Mouse (Mus musculus): ENCODE results near the gene Mrm2.
"Not testable (repeated sequence)": the region's sequence is repeated elsewhere in the genome, so short reads cannot be mapped to it uniquely, and the experiment has no call there.

Mrm2 gene

GRCm38 (mm10) chr5:140331615-140332512 lies at the start of gene Mrm2:
TSS of gene Mrm2 (minus strand) at chr5:140331898.
- DNase-seq (ENCODE audit: extremely low read depth, low read depth, low spot score), result no peak

- DNase-seq (ENCODE audit: extremely low read depth, low read depth, low spot score), result no peak
Measured at GRCm38 (mm10) chr5:140381156-140381555, 49.5 kb upstream of the Mrm2 start.

- no peak for DNase-seq (ENCODE audit: extremely low read depth, low read depth, low spot score)
Measured at GRCm38 (mm10) chr5:140379299-140379698, 47.6 kb upstream of the Mrm2 start.

GRCm38 (mm10) chr5:140378121-140378853 lies 46.6 kb upstream of the Mrm2 start:
- no peak for DNase-seq (ENCODE audit: extremely low read depth, low read depth, low spot score)

GRCm38 (mm10) chr5:140375249-140375829 lies 43.6 kb upstream of the Mrm2 start:
- DNase-seq (ENCODE audit: extremely low read depth, low read depth, low spot score), result no peak

GRCm38 (mm10) chr5:140374226-140374625 lies 42.5 kb upstream of the Mrm2 start:
- DNase-seq (ENCODE audit: extremely low read depth, low read depth, low spot score), result no peak

GRCm38 (mm10) chr5:140373711-140374110 lies 42.0 kb upstream of the Mrm2 start:
- DNase-seq (ENCODE audit: extremely low read depth, low read depth, low spot score), result no peak

GRCm38 (mm10) chr5:140371671-140372070 lies 40.0 kb upstream of the Mrm2 start:
- no peak for DNase-seq (ENCODE audit: extremely low read depth, low read depth, low spot score)

- no peak for DNase-seq (ENCODE audit: extremely low read depth, low read depth, low spot score)
Measured at GRCm38 (mm10) chr5:140370446-140371254, 39.0 kb upstream of the Mrm2 start.

GRCm38 (mm10) chr5:140369466-140369865 lies 37.8 kb upstream of the Mrm2 start:
- no peak for DNase-seq (ENCODE audit: extremely low read depth, low read depth, low spot score)

GRCm38 (mm10) chr5:140368926-140369325 lies 37.2 kb upstream of the Mrm2 start:
- no peak for DNase-seq (ENCODE audit: extremely low read depth, low read depth, low spot score)

GRCm38 (mm10) chr5:140368126-140368525 lies 36.4 kb upstream of the Mrm2 start:
- not testable (repeated sequence) for DNase-seq (ENCODE audit: extremely low read depth, low read depth, low spot score)

GRCm38 (mm10) chr5:140364415-140364814 lies 32.7 kb upstream of the Mrm2 start:
- no peak for DNase-seq (ENCODE audit: extremely low read depth, low read depth, low spot score)

GRCm38 (mm10) chr5:140359930-140360674 lies 28.4 kb upstream of the Mrm2 start:
- DNase-seq (ENCODE audit: extremely low read depth, low read depth, low spot score), result no peak

GRCm38 (mm10) chr5:140357466-140357865 lies 25.8 kb upstream of the Mrm2 start:
- no peak for DNase-seq (ENCODE audit: extremely low read depth, low read depth, low spot score)

GRCm38 (mm10) chr5:140355934-140356333 lies 24.2 kb upstream of the Mrm2 start:
- DNase-seq (ENCODE audit: extremely low read depth, low read depth, low spot score), result no peak

GRCm38 (mm10) chr5:140352352-140352751 lies 20.7 kb upstream of the Mrm2 start:
- DNase-seq (ENCODE audit: extremely low read depth, low read depth, low spot score), result no peak

GRCm38 (mm10) chr5:140350731-140351497 lies 19.2 kb upstream of the Mrm2 start:
- no peak for DNase-seq (ENCODE audit: extremely low read depth, low read depth, low spot score)

GRCm38 (mm10) chr5:140349882-140350281 lies 18.2 kb upstream of the Mrm2 start:
- DNase-seq (ENCODE audit: extremely low read depth, low read depth, low spot score), result no peak

Data from fat pad, adult 2 months (tissue).